Comparison of ENCODE assay signal across 8 mouse cellular contexts in the genomic region with DNA sequence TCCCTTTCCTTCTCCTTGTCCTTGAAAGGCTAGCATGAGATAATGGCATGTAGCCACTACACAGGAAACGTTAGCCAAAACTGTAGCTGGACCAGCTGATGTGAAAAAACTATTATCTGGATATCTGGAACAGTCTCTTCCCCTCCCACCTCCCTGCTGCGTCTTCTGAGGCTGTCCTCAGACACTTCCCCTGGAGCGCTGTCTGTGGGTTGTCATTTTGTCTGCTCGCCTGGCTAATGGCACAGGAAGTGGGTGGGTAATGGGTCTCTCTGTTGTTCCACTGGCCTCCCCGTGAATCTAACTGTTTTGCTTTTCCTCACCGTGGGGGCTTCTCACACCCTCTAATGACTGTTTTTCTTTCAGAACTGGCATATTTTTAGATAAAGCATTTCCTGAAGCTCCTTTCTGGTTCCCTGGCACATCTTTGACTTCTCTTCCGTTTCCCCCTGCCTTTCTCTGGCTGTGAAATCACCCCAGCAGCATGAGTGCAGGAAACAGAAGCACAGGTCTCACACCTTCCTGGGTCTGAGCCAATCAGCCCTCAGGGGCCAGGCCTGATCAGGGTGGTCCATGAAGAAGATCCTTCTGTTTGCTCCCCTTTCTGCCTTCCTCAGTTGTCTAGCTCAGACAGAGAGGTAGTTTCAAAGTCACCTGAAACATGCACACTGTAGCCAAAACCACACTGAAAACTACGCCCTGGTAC.
DNase-seq lines count a peak whose midpoint lies in the region; ATAC-seq and TF ChIP-seq lines count a peak whose summit lies in the region.

No protein-coding gene starts in this region.

- WGBS in midbrain, embryonic 14.5 days = 81% methylated on average over 8 of the region's 8 CpGs
- WGBS in hindbrain, embryonic 13.5 days = 81% methylated on average over 8 of the region's 8 CpGs

- ATAC-seq in megakaryocyte-erythroid progenitor cell, adult 5-6 weeks (replicated peaks; ENCODE audit: low FRiP score, low TSS enrichment, poor library complexity, severe bottlenecking) = peak; percentile 58
- no peak for ATAC-seq in midbrain, embryonic 14.5 days (ENCODE audit: low FRiP score, low TSS enrichment)
- ATAC-seq in hindbrain, embryonic 13.5 days (ENCODE audit: low FRiP score) = no peak

- H3K9ac ChIP-seq in midbrain, embryonic 14.5 days (replicated peaks; ENCODE audit: low read length) = no peak overlapping the region
- no peak overlapping the region for H3K9ac ChIP-seq in hindbrain, embryonic 13.5 days

- TF ChIP-seq CTCF in layer of hippocampus, adult 2 months (conservative IDR thresholded peaks at IDR 0.05) = no peak

- no peaks in the 10 kb centered on the region for H3K9me3 ChIP-seq in midbrain, embryonic 14.5 days (ENCODE audit: control insufficient read depth, low read length)
- H3K9me3 ChIP-seq in hindbrain, embryonic 13.5 days = no peaks in the 10 kb centered on the region

- peak overlapping the region; percentile 64; the same call in 1 of the 2 replicates for H3K27ac ChIP-seq in layer of hippocampus, adult 2 months
- H3K27ac ChIP-seq in midbrain, embryonic 14.5 days (replicated peaks; ENCODE audit: low read depth, low read length) = no peak overlapping the region
- no peak overlapping the region for H3K27ac ChIP-seq in hindbrain, embryonic 13.5 days

- H3K27me3 ChIP-seq in midbrain, embryonic 14.5 days (ENCODE audit: control insufficient read depth, insufficient read depth, low read length) = no peaks in the 10 kb centered on the region
- H3K27me3 ChIP-seq in hindbrain, embryonic 13.5 days = no peaks in the 10 kb centered on the region

- H3K36me3 ChIP-seq in midbrain, embryonic 14.5 days (ENCODE audit: control insufficient read depth, insufficient read depth, low read length) = no peaks in the 10 kb centered on the region
- H3K36me3 ChIP-seq in hindbrain, embryonic 13.5 days = no peaks in the 10 kb centered on the region

- peak; percentile 40 to 59 for DNase-seq in right cerebral cortex, adult 2 months (ENCODE audit: low spot score in 2 of 2)
- no peak for DNase-seq in right cerebral cortex, postnatal 14 days
- peak; percentile 73 for DNase-seq in heart, adult 8-10 months (ENCODE audit: low spot score)
- peak; percentile 35 to 58 for DNase-seq in layer of hippocampus, adult 2 months (ENCODE audit: low spot score in 2 of 2)
- DNase-seq in midbrain, embryonic 14.5 days = no peak
- DNase-seq in cerebellum, adult 9-11 months = no peak

- no peaks in the 10 kb centered on the region for H3K4me1 ChIP-seq in midbrain, embryonic 14.5 days (ENCODE audit: control insufficient read depth, insufficient read depth, low read length)
- H3K4me1 ChIP-seq in hindbrain, embryonic 13.5 days (replicated peaks) = no peaks in the 10 kb centered on the region

- no peak overlapping the region for H3K4me3 ChIP-seq in layer of hippocampus, adult 2 months
- no peak overlapping the region for H3K4me3 ChIP-seq in midbrain, embryonic 14.5 days (replicated peaks; ENCODE audit: low read depth, low read length)
- H3K4me3 ChIP-seq in hindbrain, embryonic 13.5 days = no peak overlapping the region

- H3K4me2 ChIP-seq in midbrain, embryonic 14.5 days (ENCODE audit: low read length) = no peak overlapping the region
- no peak overlapping the region for H3K4me2 ChIP-seq in hindbrain, embryonic 13.5 days

Comparison
In these comparisons a context has a peak if more than half of its experiments do, and no peak if none do; other contexts are left out.
1. DNase-seq: peak in right cerebral cortex, adult 2 months (2 of 2), heart, adult 8-10 months (single experiment) and layer of hippocampus, adult 2 months (2 of 2); none in right cerebral cortex, postnatal 14 days (single experiment), midbrain, embryonic 14.5 days (single experiment) and cerebellum, adult 9-11 months (single experiment).